Mouse (Mus musculus) kidney, postnatal 4 days (tissue): ENCODE measurements around the gene Rbl1.
"Not testable (repeated sequence)": the region's sequence is repeated elsewhere in the genome, so short reads cannot be mapped to it uniquely, and the experiment has no call there.

Experiments used
- DNase-seq, 2 experiments: peaks; one replicate each; pipeline ENCODE4 v3.0.0; 2021; ENCODE audit warnings: mixed read lengths in 2 of 2

Rbl1 gene

DNA sequence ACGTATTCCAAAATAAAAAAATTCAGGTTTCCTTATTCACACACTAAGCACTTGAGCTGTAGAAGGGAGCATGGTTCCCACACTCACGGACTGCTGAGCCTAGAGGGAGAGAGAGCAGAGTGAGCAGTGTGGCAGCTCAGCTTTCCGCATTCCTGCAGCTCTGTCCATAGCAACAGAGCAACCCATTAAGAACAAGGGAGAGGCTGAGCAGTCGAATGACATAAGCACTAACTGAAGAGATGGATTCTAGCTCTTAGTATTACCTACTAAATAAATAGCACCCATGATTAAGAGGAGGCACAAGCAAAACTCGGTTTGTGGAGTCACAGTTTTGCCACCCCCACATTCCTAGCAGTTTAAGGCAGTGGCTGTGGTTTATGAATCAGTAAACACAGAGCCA, 34.2 kb downstream of the Rbl1 start:
- peak; percentile 16 to 34 for DNase-seq

DNA sequence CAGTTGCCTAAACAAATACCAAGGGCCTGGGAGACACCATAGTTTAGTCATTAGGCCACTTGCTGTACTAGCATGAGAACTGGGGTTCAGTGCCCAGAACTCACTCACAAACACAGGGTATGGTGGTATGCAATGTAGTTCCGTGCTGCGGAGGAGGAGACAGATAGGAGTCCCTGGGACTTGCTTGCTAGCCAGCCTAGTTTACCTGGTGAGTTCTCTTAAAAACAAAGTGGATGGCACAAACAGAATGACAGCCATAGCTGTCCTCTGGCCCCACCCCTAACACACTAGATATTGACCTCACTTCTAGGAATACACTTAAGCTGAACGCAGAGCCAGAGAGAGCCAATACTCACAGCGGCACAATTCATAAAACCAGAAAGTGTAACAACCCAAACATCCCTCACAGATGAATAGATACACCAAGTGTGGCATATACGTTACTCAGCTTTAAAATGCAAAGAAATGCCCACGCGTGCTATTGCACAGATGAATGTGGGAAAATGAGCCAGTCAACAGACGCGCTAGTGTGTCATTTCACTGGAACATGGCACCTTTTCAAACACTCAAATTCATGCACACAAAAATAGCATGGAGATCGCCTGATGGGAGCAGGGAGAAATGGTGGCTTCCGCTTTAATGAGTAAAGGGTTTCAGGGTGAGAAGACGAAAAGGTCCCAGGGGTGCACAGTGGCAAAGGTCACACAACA, 37.8 kb downstream of the Rbl1 start:
- no peak for DNase-seq

DNA sequence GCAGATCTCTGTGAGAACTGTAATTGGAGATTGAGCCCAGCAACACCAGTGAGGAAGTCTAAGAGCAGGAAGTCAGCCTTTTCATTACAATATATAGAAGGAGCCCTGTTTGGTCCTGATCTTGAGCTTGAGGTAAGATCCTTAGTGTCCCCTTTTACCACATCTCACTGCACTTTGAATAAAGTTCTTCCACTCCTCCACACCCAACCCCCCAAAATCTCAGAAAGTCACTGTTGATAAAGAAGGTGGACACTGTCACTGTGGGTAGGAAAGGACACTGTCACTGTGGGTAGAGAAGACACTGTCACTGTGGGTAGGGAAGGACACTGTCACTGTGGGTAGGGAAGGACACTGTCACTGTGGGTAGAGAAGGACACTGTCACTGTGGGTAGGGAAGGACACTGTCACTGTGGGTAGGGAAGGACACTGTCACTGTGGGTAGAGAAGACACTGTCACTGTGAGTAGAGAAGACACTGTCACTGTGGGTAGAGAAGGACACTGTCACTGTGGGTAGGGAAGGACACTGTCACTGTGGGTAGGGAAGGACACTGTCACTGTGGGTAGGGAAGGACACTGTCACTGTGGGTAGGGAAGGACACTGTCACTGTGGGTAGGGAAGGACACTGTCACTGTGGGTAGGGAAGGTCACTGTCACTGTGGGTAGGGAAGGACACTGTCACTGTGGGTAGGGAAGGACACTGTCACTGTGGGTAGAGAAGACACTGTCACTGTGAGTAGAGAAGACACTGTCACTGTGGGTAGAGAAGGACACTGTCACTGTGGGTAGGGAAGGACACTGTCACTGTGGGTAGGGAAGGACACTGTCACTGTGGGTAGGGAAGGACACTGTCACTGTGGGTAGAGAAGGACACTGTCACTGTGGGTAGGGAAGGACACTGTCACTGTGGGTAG, 38.8 kb downstream of the Rbl1 start:
- DNase-seq = not testable (repeated sequence)

DNA sequence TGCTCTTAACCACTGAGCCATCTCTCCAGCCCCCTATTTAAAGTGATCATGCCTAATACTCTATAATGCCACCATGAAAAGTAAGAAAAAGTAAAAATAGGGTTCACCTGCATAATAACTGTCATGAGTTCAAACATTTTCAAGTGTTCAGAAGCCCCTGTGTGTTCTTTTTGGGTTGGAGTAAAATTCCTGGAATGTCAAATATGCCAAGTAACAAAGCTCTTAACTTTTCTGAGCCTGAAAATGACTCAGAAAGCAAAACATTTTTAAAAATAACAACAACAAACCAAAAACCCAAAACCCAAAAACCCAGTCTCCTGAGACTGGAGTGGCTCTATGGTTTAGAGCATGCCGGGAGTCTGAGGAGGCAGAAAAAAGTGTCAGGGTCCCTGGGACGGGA, 40.2 kb downstream of the Rbl1 start:
- DNase-seq = no peak

DNA sequence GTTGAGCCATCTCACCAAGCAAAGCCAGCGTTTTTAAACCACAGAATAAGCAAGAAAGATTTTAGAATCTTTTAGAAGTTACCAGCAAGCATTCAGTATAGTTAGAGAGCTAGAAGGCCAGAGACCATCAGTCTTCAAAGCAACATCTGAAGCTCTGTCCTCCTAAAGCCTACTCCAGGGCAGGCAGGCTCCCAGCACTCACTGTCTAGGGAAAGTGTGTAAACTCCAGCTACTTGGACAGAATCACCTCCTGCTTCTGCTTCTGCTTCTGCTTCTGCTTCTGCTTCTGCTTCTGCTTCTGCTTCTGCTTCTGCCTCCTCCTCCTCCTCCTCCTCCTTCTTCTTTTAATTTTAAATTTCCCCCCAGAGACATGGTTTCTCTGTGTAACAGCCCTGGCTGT, 48.3 kb downstream of the Rbl1 start:
- DNase-seq = no peak

DNA sequence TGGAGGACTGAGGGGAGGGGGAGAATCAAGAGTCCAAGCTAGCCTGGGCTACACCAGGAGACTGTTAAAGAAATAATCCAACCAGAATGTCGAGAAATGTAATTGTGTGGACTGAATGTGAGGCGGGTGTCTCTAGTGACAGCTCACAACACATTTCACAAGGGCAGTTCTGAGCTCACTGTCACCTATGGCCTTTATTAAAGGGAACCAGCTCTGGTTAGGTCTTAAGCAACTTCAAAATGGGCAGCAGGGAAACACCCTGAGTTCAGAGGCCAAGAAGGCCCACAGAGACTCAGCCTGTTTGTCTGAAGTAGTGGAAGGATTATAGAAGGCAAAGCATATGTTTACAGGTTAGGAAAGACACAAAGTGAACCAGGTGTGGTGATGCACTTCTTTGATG, 51.1 kb downstream of the Rbl1 start:
- no peak for DNase-seq

DNA sequence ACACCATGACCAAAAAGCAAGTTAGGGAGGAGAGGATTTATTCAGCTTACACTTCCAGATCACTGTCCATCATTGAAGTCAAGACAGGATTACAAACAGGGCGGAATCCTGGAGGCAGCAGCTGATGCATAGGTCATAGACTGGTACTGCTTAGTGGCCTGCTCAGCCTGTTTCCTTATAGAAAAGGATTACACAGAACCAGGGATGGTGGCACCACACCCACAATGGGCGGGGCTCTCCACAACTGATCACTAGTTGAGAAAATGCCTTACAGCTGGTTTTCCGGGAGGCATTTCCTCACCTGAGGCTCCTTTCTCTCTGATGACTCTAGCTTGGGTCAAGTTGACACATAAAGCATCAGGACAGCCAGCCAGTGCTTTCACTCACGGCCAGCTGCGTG, 55.9 kb downstream of the Rbl1 start:
- DNase-seq = no peak

DNA sequence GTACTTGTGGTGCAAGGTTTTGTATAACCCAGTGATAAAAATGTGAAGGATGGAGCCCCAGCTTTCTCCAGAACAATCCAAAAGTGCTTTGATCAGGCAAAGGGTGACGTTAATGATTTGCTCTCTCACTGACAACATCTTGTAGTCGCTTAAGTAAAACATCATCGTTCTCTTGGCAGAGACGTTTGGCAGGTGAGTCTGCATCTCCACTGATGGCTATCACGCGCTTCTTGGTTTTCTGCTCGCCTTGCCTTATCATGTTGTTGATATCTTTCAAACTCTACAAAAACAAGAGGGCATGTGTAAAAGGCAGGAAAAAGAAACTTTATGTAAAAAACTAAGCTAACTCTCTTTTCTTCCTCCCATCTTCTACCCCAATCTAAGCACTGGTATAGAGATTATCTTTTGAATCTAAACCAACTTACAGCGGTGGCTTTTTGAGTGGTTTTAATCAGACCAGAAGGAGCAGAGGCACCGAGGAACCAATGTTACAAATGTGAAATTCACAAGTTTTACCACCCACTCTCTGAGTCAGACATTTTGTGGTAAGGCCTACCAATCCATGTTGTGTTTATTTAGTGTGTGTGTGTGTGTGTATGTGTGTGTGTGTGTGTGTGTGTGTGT, 56.8 kb downstream of the Rbl1 start:
- no peak for DNase-seq

DNA sequence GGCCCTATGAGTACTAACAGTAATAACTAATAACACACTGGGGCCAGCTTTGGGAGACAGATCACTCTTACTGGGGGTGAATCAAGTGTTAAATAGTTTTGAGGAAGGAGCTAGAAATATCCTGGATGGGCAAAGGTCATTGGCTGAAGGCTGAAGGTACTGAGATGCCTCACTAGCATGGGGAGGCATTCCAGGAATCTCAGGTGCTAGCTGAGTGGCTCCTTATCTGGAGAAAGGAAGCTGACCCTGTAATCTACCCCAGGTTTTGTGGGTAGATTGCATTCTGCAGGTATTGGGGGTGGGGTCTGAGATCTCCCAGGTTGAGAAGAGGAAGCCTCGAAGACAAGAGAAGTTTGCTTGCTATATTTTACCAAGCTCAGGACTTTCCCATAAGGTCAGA, 59.2 kb downstream of the Rbl1 start:
- no peak for DNase-seq

DNA sequence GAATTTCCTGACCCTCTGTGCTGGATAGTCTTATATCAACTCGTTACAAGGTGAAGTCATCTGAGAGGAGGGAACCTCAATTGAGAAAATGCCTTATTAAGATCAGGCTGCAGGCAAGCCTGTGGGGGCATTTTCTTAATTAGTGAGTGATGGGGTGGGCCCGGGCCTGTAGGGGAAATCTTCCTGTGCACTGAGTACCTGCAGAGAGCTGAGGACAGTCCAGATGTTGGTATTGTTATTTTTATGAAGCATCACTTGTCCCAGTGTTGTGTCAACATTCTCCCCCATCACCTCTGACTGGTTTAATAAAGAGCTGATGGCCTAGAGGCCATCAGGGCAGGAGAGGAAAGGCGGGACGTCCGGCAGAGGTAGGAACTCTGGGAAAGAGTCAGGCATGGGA, 60.2 kb downstream of the Rbl1 start:
- DNase-seq = no peak

DNA sequence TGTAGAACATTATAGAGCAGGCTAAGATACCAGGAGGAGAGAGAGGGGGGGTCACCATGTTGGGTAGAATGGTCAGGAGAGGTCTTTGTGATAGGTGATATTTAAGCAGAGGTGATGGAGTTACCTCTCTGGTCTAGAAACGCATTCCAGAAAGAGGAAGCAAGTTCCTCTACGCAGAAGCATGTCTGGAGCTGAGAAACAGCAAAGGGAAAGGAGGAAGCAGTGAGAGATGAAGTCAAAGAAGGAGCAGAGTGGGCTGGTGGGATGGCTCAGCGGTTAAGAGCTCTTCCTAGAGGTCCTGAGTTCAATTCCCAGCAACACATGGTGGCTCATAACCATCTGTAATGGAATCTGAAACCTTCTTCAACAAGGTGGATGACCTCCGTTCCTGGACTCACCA, 62.4 kb downstream of the Rbl1 start:
- DNase-seq = no peak

DNA sequence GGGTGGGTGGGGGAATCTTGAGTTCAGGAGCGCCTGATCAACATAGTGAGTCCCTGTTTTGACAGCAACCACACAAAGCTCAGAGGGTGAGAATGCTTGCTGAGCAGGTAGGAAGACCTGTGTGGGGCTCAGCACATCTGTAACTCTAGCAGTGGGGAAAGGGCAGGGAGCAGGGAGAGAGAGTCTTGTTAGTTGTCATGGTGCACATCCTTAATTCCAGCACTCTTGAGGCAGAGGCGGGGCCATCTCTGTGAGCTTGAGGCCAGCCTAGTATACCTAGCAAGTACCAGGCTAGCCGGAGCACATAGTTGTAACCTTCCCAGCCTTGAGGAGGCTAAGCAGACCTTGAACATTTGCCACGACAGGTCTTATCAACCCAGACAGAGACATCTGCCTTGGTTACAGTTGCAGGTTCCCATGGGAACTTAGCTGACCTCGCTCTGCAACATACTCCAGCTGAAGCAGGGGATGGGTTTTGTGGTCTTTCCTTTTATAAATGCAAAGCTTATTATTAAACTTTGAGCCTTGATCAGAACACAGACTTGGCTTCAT, 65.0 kb downstream of the Rbl1 start:
- DNase-seq = no peak

DNA sequence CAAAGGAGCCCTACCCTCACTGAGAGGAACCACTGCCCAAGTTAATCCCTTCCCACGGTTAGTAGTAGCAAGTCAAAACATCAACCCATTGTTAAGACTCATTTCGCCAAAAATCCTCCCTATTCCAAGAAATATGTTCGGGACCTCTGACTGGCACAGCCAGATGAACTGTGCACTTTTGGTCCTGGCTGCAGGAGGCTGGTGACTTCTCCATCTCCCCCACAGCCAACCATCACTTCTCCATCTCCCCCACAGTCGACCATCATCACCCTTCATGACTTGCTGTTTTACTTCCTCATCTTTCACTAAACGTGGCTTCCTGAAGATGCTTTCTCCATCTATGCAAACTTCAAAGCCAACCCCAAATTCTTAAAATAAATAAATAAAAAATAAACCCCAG, 65.5 kb downstream of the Rbl1 start:
- DNase-seq = no peak

DNA sequence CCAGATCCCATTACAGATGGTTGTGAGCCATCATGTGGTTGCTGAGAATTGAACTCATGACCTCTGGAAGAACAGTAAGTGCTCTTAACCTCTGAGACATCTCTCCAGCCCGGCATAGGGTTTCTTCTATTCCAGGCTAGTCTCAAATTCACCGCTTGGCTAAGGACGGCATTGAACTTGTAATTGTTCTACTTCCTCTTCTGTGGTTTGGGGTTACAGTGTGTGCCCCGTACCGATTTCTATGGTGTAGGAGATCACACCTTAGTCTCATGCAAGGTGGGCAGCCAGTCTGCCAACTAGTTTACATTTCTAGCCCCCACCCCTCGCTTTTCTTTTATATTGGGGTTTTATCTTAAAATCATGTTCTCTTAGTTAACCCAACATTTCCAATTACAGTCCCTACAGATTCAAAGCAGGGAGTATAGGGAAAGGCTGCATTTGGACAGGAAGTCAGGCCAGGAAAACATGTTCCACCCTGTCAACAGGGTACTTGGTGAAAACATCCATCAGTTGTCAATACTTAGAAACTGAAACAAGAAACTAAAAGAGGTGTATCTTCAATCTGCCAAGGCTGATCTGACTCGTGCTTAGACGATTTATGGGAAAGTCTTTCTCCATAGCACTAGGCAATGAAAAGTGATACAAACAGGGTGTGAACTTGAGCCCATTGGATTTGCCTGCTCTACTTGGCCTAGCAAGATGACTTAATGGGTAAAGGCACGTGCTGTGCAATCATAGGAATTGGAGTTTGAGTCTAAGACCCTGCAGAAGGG, 66.2 kb downstream of the Rbl1 start:
- DNase-seq = no peak

DNA sequence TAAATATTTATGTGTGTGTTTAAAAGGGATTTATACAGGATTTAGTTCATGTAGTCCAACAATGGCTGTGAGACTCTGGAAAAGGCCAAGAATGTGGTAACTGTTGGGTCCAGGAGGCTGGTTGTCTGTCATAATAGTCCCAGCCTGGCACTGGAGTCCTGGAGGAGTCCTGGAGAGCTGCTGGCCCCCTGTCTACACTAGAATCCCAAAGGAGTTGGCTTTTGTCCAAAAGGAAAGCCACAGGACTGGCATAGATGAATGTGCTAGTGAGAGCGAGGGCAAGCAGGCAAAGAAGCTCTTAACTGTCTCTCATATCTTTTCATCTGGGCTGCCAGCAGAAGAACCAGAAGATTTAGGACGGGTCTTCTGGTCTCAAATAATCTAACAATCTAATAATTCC, 67.7 kb downstream of the Rbl1 start:
- no peak for DNase-seq

DNA sequence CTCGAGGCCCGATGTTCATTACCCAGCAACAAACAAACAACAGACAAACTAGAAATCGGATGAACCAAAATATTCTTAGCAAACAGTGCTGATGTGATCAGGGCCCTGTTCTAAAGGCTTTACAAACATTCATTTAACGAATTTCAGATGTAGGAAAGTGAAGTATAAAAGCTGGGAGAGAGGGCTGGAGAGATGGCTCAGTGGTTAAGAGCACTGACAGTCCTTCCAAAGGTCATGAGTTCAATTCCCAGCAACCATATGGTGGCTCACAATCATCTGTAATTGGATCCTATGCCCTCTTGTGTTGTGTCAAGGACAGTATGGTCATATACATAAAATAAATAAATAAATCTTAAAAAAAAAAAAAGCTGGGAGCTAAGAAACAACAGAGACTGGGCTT, 68.2 kb downstream of the Rbl1 start:
- DNase-seq = no peak

DNA sequence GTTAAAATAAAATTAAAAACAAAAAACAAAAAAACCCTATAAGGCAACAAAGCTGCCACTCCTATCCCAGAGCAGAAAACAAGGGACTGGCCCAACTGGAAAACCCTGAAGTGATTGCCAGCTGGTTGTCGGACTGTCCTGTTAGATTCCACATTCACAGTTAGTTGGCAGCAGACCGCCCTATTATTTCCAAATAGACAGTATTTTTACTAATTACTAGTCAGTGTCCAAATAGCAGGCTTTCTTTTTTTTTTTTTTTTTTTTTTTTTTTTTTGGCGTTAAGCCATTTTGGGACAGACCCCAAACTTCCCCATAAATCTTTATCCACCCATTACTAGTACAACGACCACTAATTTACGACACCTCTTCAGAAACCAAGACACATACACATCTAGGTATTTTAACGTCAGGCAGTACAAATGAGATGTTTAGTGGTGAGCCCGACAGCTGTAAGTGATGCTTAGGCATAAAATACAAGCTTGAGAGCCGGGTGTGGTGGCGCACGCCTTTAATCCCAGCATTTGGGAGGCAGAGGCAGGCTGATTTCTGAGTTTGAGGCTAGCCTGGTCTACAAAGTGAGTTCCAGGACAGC, 68.7 kb downstream of the Rbl1 start:
- no peak for DNase-seq

DNA sequence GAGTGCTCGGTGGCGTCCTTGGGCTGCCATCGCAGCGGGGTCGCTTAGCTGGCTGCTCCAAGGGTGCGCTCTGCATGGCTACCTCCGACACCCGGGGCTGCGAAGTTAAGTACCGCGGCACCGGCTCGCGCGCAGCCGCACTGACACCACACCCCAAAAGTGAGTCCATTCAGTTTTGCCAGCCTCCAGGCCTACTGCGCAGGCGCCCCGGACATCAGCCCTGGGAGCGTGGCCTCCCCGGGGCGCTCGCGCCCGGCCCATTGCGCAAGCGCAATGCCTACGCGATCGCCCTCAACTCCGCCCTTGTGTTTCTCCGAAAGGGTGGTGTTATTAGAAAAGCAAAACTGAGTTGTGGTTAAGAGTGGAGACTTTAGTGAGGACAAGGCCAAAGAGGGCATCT, 69.3 kb downstream of the Rbl1 start, which contains the start of gene Samhd1:
Samhd1 (minus strand) TSS at position 252 of the 400 bp plus-strand sequence.
- DNase-seq = peak; percentile 94 to 96

DNA sequence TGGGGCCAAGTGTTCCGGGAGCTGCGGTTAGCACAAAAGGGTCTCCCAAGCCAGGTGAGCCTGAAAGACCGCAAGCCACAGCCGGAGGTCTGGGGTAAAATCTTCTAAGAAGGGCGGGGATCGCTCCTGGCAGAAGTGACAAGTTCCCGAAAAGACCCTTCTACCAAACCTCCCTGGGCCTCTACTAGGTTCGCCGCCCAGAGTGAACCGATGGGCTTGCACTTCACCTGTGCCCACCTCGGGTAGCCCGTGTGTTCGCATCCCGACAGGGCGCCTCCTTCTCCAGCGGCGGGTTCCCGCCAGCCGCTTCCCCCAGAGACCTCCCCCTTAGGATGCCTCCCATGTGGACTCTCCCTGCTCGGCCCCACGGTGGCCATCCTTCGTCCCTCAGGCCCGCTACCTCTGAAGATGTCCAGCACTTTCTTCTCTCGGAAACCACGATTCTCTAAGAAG, 69.8 kb downstream of the Rbl1 start:
- peak in 1 of 2 experiments; percentile 55 for DNase-seq

DNA sequence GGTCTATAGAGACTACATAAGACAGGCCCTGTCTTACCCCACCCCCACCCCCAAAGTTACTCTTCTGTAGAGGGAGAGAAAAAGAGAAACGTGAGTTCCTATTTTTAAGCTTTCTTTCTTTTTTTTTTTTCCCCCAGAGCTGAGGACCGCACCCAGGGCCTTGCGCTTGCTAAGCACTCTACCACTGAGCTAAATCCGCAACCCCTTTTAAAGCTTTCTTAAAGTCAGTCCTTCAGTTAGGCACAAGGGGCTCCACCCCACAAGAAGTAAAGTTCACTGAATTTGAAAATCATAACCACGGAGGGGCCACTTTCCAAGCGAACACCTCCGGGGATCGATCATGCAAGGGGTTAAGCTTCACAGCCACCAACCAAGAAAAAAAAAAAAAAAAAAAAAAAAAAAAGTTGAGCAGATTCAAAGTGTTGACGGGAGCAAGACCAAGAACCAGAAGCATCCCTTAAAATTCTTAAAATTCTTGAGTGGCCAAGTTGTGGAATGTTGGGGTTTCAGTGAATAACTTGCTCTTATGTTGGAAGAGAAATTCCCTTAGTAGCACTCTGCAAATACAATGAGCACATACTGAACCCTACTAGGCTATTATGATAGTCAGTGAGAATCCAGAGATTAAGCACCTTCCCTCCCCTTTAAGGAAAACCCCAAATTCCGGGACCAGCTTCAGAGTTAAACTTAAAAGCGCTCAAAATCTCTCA, 70.4 kb downstream of the Rbl1 start:
- DNase-seq = no peak
